Mouse (Mus musculus) forebrain, embryonic 16.5 days (tissue): ENCODE results near the gene Lrrc47. TPM values are rescaled to one million over a fixed set of nuclear protein-coding genes. Genes with fewer than 3 reads are reported as not detected.

Experiments
- ATAC-seq: fragments of 200-750 bp; cut with Nextera tagmentation; 2 replicates; pipeline ENCODE4 v1.8.0; 2017; ENCODE audit warnings: mild to moderate bottlenecking, moderate library complexity
- H3K27ac ChIP-seq: fragments of 300-500 bp; sonication (generic); 2 replicates; pipeline ENCODE4 v1.5.1; 2014; ENCODE audit warnings: low read length, control low read depth
- H3K27me3 ChIP-seq: fragments of 300-500 bp; sonication (generic); replicated peaks from 2 replicates; pipeline ENCODE4 v1.6.1; 2014; ENCODE audit warnings: low read length; ENCODE audit not compliant: control insufficient read depth, insufficient read depth
- H3K36me3 ChIP-seq: fragments of 300-500 bp; sonication (generic); 2 replicates; pipeline ENCODE4 v1.6.1; 2014; ENCODE audit not compliant: control insufficient read depth, insufficient read depth
- H3K4me1 ChIP-seq: fragments of 300-500 bp; sonication (generic); replicated peaks from 2 replicates; pipeline ENCODE4 v1.6.1; 2014; ENCODE audit warnings: low read length; ENCODE audit not compliant: control insufficient read depth, insufficient read depth
- H3K4me2 ChIP-seq: fragments of 300-500 bp; sonication (generic); 2 replicates; pipeline ENCODE4 v1.6.1; 2014; ENCODE audit warnings: mild to moderate bottlenecking, low read length, control low read depth
- H3K4me3 ChIP-seq: fragments of 300-500 bp; sonication (generic); replicated peaks from 2 replicates; pipeline ENCODE4 v1.5.1; 2014; ENCODE audit warnings: mild to moderate bottlenecking, low read length, control low read depth
- H3K9ac ChIP-seq: fragments of 300-500 bp; sonication (generic); replicated peaks from 2 replicates; pipeline ENCODE4 v1.6.1; 2014; ENCODE audit warnings: low read depth, low read length, control low read depth
- H3K9me3 ChIP-seq: fragments of 300-500 bp; sonication (generic); 2 replicates; pipeline ENCODE4 v1.6.1; 2016; ENCODE audit warnings: low read length; ENCODE audit not compliant: control insufficient read depth
- WGBS: fragments of 180-500 bp; shearing (Covaris S2); extraction: QIAGEN DNeasy Blood & Tissue Kit; methylation state at CpG from one replicate; pipeline ENCODE4 v1.1.7; 2014; 5-methylcytosine and 5-hydroxymethylcytosine counted together
- polyA plus RNA-seq: library from polyadenylated mRNA; unstranded; fragments of >200 nt; fragmentation: Nextera tagmentation; extraction: Ambion mirVana; gene quantifications from 2 replicates; pipeline ENCODE4 v1.2.1, GENCODE M21; 2015

Gene Lrrc47
- polyA plus RNA-seq, 1 experiment from 2014 or later = 22.2 TPM

DNA sequence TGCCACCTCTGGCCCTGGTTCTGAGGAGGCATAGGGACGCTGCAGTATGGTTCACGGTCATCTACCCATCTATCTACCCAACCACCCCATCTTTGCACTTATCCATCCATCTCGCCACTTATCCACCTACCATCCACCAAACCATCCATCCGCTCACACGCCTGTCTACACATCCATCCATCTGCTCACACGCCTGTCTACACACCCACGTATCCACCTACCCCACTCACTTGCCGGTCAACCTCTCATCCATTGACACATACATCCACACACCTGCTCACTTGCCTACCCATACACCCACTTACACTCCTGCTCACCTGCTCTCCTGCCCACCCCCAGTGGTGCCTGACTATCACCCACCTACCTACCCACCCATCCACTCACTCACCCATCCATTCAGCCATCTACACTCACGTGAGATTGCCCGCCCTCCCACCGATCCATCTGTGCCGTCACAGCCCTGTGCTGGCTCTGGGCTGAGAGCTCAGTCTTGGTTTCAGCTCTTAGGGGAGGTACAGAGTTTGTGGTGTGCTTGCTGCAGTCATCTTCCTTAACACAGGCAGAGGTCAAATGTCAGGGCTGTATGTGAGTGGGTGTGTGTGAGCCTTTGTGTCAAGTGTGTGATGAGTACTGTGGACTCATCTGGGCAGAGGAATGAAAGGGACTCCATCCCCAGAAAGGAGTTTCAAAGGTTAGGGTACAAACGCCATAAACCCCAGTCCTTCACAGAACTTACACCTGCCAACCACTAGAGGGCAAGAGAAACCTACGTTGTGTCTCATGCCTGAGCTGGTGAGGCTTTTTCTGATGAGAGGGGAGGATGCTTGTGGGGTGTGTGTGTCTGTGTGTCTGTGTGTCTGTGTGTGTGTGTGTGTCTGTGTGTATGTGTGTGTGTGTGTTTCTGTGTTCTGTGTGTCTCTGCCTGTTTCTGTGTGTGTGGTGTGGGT lies 53.6 kb downstream of the Lrrc47 start:
- no peak overlapping the region for H3K9ac ChIP-seq
- H3K27ac ChIP-seq = no peak overlapping the region
- H3K27me3 ChIP-seq = peaks cover 5% of the 10 kb centered on the region
- no peak overlapping the region for H3K4me3 ChIP-seq
- no peak overlapping the region for H3K4me2 ChIP-seq
- H3K4me1 ChIP-seq = no peaks in the 10 kb centered on the region
- ATAC-seq = peak; percentile 67
- H3K9me3 ChIP-seq = no peaks in the 10 kb centered on the region
- no peaks in the 10 kb centered on the region for H3K36me3 ChIP-seq
- WGBS = 64% methylated on average over 14 of the region's 14 CpGs

DNA sequence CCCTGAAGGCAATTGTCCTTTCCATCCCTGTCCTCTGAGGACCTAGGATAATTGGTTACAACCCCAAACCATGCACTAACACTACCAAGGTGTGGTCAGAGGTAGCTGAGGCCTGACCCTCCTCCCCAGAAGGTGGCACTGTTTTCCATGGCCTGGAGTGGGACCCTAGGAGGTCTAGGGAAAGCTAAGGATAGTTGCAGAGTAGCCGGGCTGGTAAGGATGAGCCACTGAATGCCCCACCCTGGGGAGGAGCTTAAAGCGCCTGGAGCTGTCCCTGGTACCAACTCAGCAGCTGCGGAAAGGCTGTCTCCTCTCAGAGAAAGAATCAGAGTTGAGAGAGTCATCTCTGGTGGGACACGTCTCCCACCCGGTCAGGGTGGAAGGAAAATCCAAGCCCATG lies 59.4 kb downstream of the Lrrc47 start:
- Histone ChIP-seq H3K9ac (no peak overlapping the region), H3K27ac (no peak overlapping the region), H3K4me3 (no peak overlapping the region), H3K27me3 (peaks cover 20% of the 10 kb centered on the region), H3K9me3 (no peaks in the 10 kb centered on the region), H3K4me1 (peaks cover 5% of the 10 kb centered on the region), H3K36me3 (no peaks in the 10 kb centered on the region), H3K4me2 (no peak overlapping the region)
- no peak for ATAC-seq
- under 1% methylated on average over 5 of the region's 5 CpGs for WGBS

Other genes with a start within 250 kb of the Lrrc47 start
- 62.1 and 66.1 TPM in 2 replicates for gene A430005L14Rik, start 54.5 kb upstream of the Lrrc47 start, polyA plus RNA-seq
- 12.3 and 13.1 TPM in 2 replicates for gene Dffb, start 36.6 kb upstream of the Lrrc47 start, polyA plus RNA-seq
- gene Cep104, start 36.5 kb upstream of the Lrrc47 start, polyA plus RNA-seq = 21.1 and 23.5 TPM in 2 replicates
- gene Smim1, start 14.5 kb downstream of the Lrrc47 start, polyA plus RNA-seq = 2.9 and 3.7 TPM in 2 replicates
- not detected in 2 replicates for gene Ccdc27, start 30.9 kb downstream of the Lrrc47 start, polyA plus RNA-seq
- 5.7 and 5.9 TPM in 2 replicates for gene Trp73, start 128.5 kb downstream of the Lrrc47 start, polyA plus RNA-seq
- 59.2 and 60.7 TPM in 2 replicates for gene Wrap73, start 130.6 kb downstream of the Lrrc47 start, polyA plus RNA-seq
- gene Tprgl, start 148.9 kb downstream of the Lrrc47 start, polyA plus RNA-seq = 174 and 176 TPM in 2 replicates
- gene Megf6, start 159.0 kb downstream of the Lrrc47 start, polyA plus RNA-seq = 7.7 and 10.0 TPM in 2 replicates